Mouse (Mus musculus) G1E (cell line): ENCODE measurements around the gene Gabbr2.

Experiments
- CTCF ChIP-seq: IDR thresholded peaks from 2 replicates; pipeline ENCODE4 v1.5.1; 2012; ENCODE audit warnings: low read depth, low read length, inconsistent platforms, mixed read lengths
- GATA1 ChIP-seq: IDR thresholded peaks from 2 replicates; pipeline ENCODE4 v1.6.1; 2012; ENCODE audit warnings: borderline replicate concordance, low read length, inconsistent platforms, mixed read lengths
- GATA2 ChIP-seq: IDR thresholded peaks from 2 replicates; pipeline ENCODE4 v1.6.1; 2012; ENCODE audit warnings: low read depth, low read length, inconsistent platforms, borderline replicate concordance
- POLR2AphosphoS5 ChIP-seq: IDR thresholded peaks from 2 replicates; pipeline ENCODE4 v1.6.1; 2012; ENCODE audit warnings: low read depth, low read length, inconsistent platforms; ENCODE audit not compliant: insufficient replicate concordance
- TAL1 ChIP-seq: conservative IDR thresholded peaks from 2 replicates; pipeline ENCODE4 v1.6.1; 2012; ENCODE audit warnings: low read depth, low read length, inconsistent platforms, mixed read lengths

- TF ChIP-seq CTCF: peak; percentile 89
- no peak for TF ChIP-seq POLR2AphosphoS5
- TF ChIP-seq TAL1: no peak
- TF ChIP-seq GATA1: no peak
- no peak for TF ChIP-seq GATA2
These were observed 302.2 kb downstream of the Gabbr2 start for GRCm38 (mm10) chr4:46689397-46690022.
